Mouse (Mus musculus): ENCODE measurements around the gene Phlpp1. TPM values are rescaled to one million over a fixed set of nuclear protein-coding genes. Genes with fewer than 3 reads are reported as not detected.

Gene Phlpp1
- total and polyA plus RNA-seq, 3 experiments = 5.0 to 9.4 TPM; not detected in 1

DNA sequence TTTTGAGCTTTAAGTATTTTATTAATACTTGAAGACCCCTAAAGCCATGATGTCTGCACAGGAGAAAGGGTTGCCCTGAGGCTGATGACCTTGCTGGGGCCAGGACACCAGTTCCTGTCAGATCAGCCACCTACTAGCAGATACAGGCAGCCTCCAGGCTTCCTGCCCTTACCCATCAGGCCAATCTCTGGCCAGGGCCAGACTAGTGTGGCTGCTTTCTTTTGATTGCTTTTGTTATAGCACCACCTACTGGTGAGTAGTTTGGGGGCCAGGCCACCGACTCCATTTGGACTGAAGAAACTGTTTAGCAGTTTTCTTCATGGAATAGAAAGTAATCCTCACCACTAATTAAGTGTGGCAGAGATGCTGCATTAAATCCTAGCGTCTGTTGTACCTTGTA, 223.9 kb downstream of the Phlpp1 start (continued):
- TF ChIP-seq BHLHE40 (IDR thresholded peaks at IDR 0.05; ENCODE audit: borderline replicate concordance, low read depth, low read length) (peak; percentile 57), UBTF (IDR thresholded peaks at IDR 0.05; ENCODE audit: borderline replicate concordance, insufficient read depth, low read depth, low read length) (no peak)

- Histone ChIP-seq H3K9ac (ENCODE audit: control insufficient read depth, low read depth, low read length, poor library complexity, severe bottlenecking) (peak overlapping the region; percentile 5; the same call in 1 of the 2 replicates), H3K36me3 (ENCODE audit: control insufficient read depth in 1 of 2, insufficient read depth in 2 of 2, low read length in 2 of 2) (peaks cover 0 to 14% of the 10 kb centered on the region in 2 experiments; a peak in 2 of 4 replicates), H3K79me2 (ENCODE audit: control insufficient read depth, insufficient read depth, low read length, poor library complexity) (no peaks in the 10 kb centered on the region), H3K9me3 (replicated peaks; ENCODE audit: insufficient read depth, low read length) (no peaks in the 10 kb centered on the region), H3K4me3 (ENCODE audit: control insufficient read depth in 1 of 2, insufficient read depth in 1 of 2, low read depth in 2 of 2, low read length in 2 of 2) (no peak overlapping the region), H3K4me1 (ENCODE audit: control insufficient read depth in 1 of 2, insufficient read depth in 2 of 2, low read length in 2 of 2) (peaks cover 8 to 19% of the 10 kb centered on the region in 2 experiments), H3K27me3 (ENCODE audit: control insufficient read depth in 1 of 2, insufficient read depth in 2 of 2, low read length in 2 of 2) (no peaks in the 10 kb centered on the region), H3K27ac (ENCODE audit: control insufficient read depth, low read depth, low read length) (peak overlapping the region; percentile 53)
- peak; percentile 98 for DNase-seq (ENCODE audit: low read depth, low spot score)
- TF ChIP-seq MAZ (IDR thresholded peaks at IDR 0.05; ENCODE audit: low read depth, low read length) (no peak), RCOR1 (IDR thresholded peaks at IDR 0.05; ENCODE audit: low read depth, low read length) (peak; percentile 97), RAD21 (IDR thresholded peaks at IDR 0.05; ENCODE audit: low read depth, low read length) (peak; percentile 7), JUND (IDR thresholded peaks at IDR 0.05; ENCODE audit: low read depth, low read length) (peak; percentile 93), USF1 (IDR thresholded peaks at IDR 0.05; ENCODE audit: low read depth, low read length) (no peak), USF2 (IDR thresholded peaks at IDR 0.05; ENCODE audit: borderline replicate concordance in 1 of 2, insufficient read depth in 1 of 2, low read depth in 1 of 2, low read length in 2 of 2) (no peak), MYB (IDR thresholded peaks at IDR 0.05; ENCODE audit: low read depth, low read length) (0 out of 2 replicates have a peak, but pooled peaks have one; percentile 54), MXI1 (IDR thresholded peaks at IDR 0.05; ENCODE audit: low read depth, low read length) (peak; percentile 79), TCF12 (IDR thresholded peaks at IDR 0.05; ENCODE audit: low read depth, low read length) (peak; percentile 96), ZKSCAN1 (IDR thresholded peaks at IDR 0.05; ENCODE audit: low read depth, low read length) (no peak), MAX (IDR thresholded peaks at IDR 0.05; ENCODE audit: low read length) (peak; percentile 76), MYC (IDR thresholded peaks at IDR 0.05; ENCODE audit: low read depth, low read length) (peak; percentile 93), UBTF (IDR thresholded peaks at IDR 0.05; ENCODE audit: borderline replicate concordance, insufficient read depth, low read depth, low read length) (no peak), NRF1 (IDR thresholded peaks at IDR 0.05; ENCODE audit: insufficient read depth, low read depth, low read length, poor library complexity, severe bottlenecking) (no peak), EP300 (IDR thresholded peaks at IDR 0.05; ENCODE audit: low read depth in 1 of 2, low read length in 2 of 2) (peak; percentile 97 to 100), ETS1 (IDR thresholded peaks at IDR 0.05; ENCODE audit: low read depth, low read length) (peak; percentile 95), SMC3 (IDR thresholded peaks at IDR 0.05; ENCODE audit: low read depth, low read length) (peak; percentile 39), BHLHE40 (IDR thresholded peaks at IDR 0.05; ENCODE audit: borderline replicate concordance, low read depth, low read length) (peak; percentile 54), MAFK (IDR thresholded peaks at IDR 0.05; ENCODE audit: borderline replicate concordance, low read depth, low read length) (peak; percentile 73; the same call in 1 of the 2 replicates), ZMIZ1 (IDR thresholded peaks at IDR 0.05; ENCODE audit: low read depth, low read length) (no peak), POLR2AphosphoS5 (IDR thresholded peaks at IDR 0.05; ENCODE audit: borderline replicate concordance, low read depth, low read length) (no peak), POLR2AphosphoS2 (IDR thresholded peaks at IDR 0.05; ENCODE audit: low read length) (no peak), GATA1 (IDR thresholded peaks at IDR 0.05; ENCODE audit: low read depth, low read length) (peak; percentile 97), TBP (IDR thresholded peaks at IDR 0.05; ENCODE audit: low read depth, low read length) (peak; percentile 90), ELF1 (IDR thresholded peaks at IDR 0.05; ENCODE audit: low read depth, low read length) (peak; percentile 79), TAL1 (IDR thresholded peaks at IDR 0.05; ENCODE audit: low read length) (peak; percentile 97), ZNF384 (IDR thresholded peaks at IDR 0.05; ENCODE audit: low read depth, low read length) (peak; percentile 97), SIN3A (IDR thresholded peaks at IDR 0.05; ENCODE audit: low read length) (peak; percentile 92), HCFC1 (IDR thresholded peaks at IDR 0.05; ENCODE audit: low read depth, low read length) (peak; percentile 58; the same call in 1 of the 2 replicates), GABPA (IDR thresholded peaks at IDR 0.05; ENCODE audit: low read depth, low read length) (no peak)
Measured at GRCm38 (mm10) chr1:106400900-106401634, 229.5 kb downstream of the Phlpp1 start.

All from MEL (cell line).